Mouse (Mus musculus): ENCODE results near the gene Csta1. TPM values are rescaled to one million over a fixed set of nuclear protein-coding genes. Genes with fewer than 3 reads are reported as not detected.

The Csta1 gene
- total and polyA plus RNA-seq, 3 experiments = not detected

- DNase-seq (ENCODE audit: low read depth, low spot score) = no peak
- no peaks in the 10 kb centered on the region for H3K27me3 ChIP-seq (ENCODE audit: control insufficient read depth in 1 of 2, insufficient read depth in 2 of 2, low read length in 2 of 2)
- H3K4me1 ChIP-seq (ENCODE audit: control insufficient read depth in 1 of 2, insufficient read depth in 2 of 2, low read length in 2 of 2) = no peaks in the 10 kb centered on the region
- H3K4me3 ChIP-seq (ENCODE audit: control insufficient read depth in 1 of 2, insufficient read depth in 1 of 2, low read depth in 2 of 2, low read length in 2 of 2) = no peak overlapping the region
- no peaks in the 10 kb centered on the region for H3K79me2 ChIP-seq (ENCODE audit: control insufficient read depth, insufficient read depth, low read length, poor library complexity)
- no peak overlapping the region for H3K27ac ChIP-seq (ENCODE audit: control insufficient read depth, low read depth, low read length)
- H3K36me3 ChIP-seq (ENCODE audit: control insufficient read depth in 1 of 2, insufficient read depth in 2 of 2, low read length in 2 of 2) = peaks cover 0 to 9% of the 10 kb centered on the region in 2 experiments; a peak in 2 of 4 replicates
- TF ChIP-seq MYB (IDR thresholded peaks at IDR 0.05; ENCODE audit: low read depth, low read length) = no peak
- TF ChIP-seq CHD2 (IDR thresholded peaks at IDR 0.05; ENCODE audit: low read length) = no peak
- no peak for TF ChIP-seq TBP (IDR thresholded peaks at IDR 0.05; ENCODE audit: low read depth, low read length)
- TF ChIP-seq RCOR1 (IDR thresholded peaks at IDR 0.05; ENCODE audit: low read depth, low read length) = no peak
- no peak for TF ChIP-seq GATA1 (IDR thresholded peaks at IDR 0.05; ENCODE audit: low read depth, low read length)
- no peak for TF ChIP-seq E2F4 (IDR thresholded peaks at IDR 0.05; ENCODE audit: borderline replicate concordance, low read depth, low read length)
- TF ChIP-seq JUND (IDR thresholded peaks at IDR 0.05; ENCODE audit: low read depth, low read length) = no peak
- no peak for TF ChIP-seq SIN3A (IDR thresholded peaks at IDR 0.05; ENCODE audit: low read length)
- no peak for TF ChIP-seq USF2 (IDR thresholded peaks at IDR 0.05; ENCODE audit: borderline replicate concordance in 1 of 2, insufficient read depth in 1 of 2, low read depth in 1 of 2, low read length in 2 of 2)
- no peak for TF ChIP-seq POLR2AphosphoS5 (IDR thresholded peaks at IDR 0.05; ENCODE audit: borderline replicate concordance, low read depth, low read length)
- TF ChIP-seq HCFC1 (IDR thresholded peaks at IDR 0.05; ENCODE audit: low read depth, low read length) = no peak
- TF ChIP-seq MAX (IDR thresholded peaks at IDR 0.05; ENCODE audit: low read length) = no peak
- TF ChIP-seq GABPA (IDR thresholded peaks at IDR 0.05; ENCODE audit: low read depth, low read length) = no peak
- no peak for TF ChIP-seq SMC3 (IDR thresholded peaks at IDR 0.05; ENCODE audit: low read depth, low read length)
- TF ChIP-seq MXI1 (IDR thresholded peaks at IDR 0.05; ENCODE audit: low read depth, low read length) = no peak
- no peak for TF ChIP-seq POLR2AphosphoS2 (IDR thresholded peaks at IDR 0.05; ENCODE audit: low read length)
- no peak for TF ChIP-seq ETS1 (IDR thresholded peaks at IDR 0.05; ENCODE audit: low read depth, low read length)
- TF ChIP-seq ZNF384 (IDR thresholded peaks at IDR 0.05; ENCODE audit: low read depth, low read length) = no peak
- no peak overlapping the region for H3K9ac ChIP-seq (ENCODE audit: control insufficient read depth, low read depth, low read length, poor library complexity, severe bottlenecking)
- no peaks in the 10 kb centered on the region for H3K9me3 ChIP-seq (replicated peaks; ENCODE audit: insufficient read depth, low read length)
These were observed 41.0 kb downstream of the Csta1 start for GRCm38 (mm10) chr16:36089850-36090616.

GRCm38 (mm10) chr16:36089065-36089464 lies 42.0 kb downstream of the Csta1 start:
- no peaks in the 10 kb centered on the region for H3K9me3 ChIP-seq (replicated peaks; ENCODE audit: insufficient read depth, low read length)
- no peak overlapping the region for H3K27ac ChIP-seq (ENCODE audit: control insufficient read depth, low read depth, low read length)
- no peak for TF ChIP-seq POLR2AphosphoS2 (IDR thresholded peaks at IDR 0.05; ENCODE audit: low read length)
- no peak for TF ChIP-seq ZKSCAN1 (IDR thresholded peaks at IDR 0.05; ENCODE audit: low read depth, low read length)
- TF ChIP-seq POLR2A (IDR thresholded peaks at IDR 0.05; ENCODE audit: control insufficient read depth in 1 of 2, insufficient read depth in 1 of 2, low read depth in 1 of 2, low read length in 2 of 2, poor library complexity in 1 of 2) = no peak
- no peak for TF ChIP-seq MYB (IDR thresholded peaks at IDR 0.05; ENCODE audit: low read depth, low read length)
- no peak for TF ChIP-seq NELFE (IDR thresholded peaks at IDR 0.05; ENCODE audit: low read depth, low read length)
- TF ChIP-seq RAD21 (IDR thresholded peaks at IDR 0.05; ENCODE audit: low read depth, low read length) = no peak
- TF ChIP-seq ZMIZ1 (IDR thresholded peaks at IDR 0.05; ENCODE audit: low read depth, low read length) = no peak
- H3K4me1 ChIP-seq (ENCODE audit: control insufficient read depth in 1 of 2, insufficient read depth in 2 of 2, low read length in 2 of 2) = no peaks in the 10 kb centered on the region
- peaks cover 0 to 12% of the 10 kb centered on the region in 2 experiments; a peak in 2 of 4 replicates for H3K36me3 ChIP-seq (ENCODE audit: control insufficient read depth in 1 of 2, insufficient read depth in 2 of 2, low read length in 2 of 2)
- no peak for DNase-seq (ENCODE audit: low read depth, low spot score)
- no peak overlapping the region for H3K4me3 ChIP-seq (ENCODE audit: control insufficient read depth in 1 of 2, insufficient read depth in 1 of 2, low read depth in 2 of 2, low read length in 2 of 2)
- no peaks in the 10 kb centered on the region for H3K79me2 ChIP-seq (ENCODE audit: control insufficient read depth, insufficient read depth, low read length, poor library complexity)
- H3K9ac ChIP-seq (ENCODE audit: control insufficient read depth, low read depth, low read length, poor library complexity, severe bottlenecking) = no peak overlapping the region
- H3K27me3 ChIP-seq (ENCODE audit: control insufficient read depth in 1 of 2, insufficient read depth in 2 of 2, low read length in 2 of 2) = no peaks in the 10 kb centered on the region
